Comparison of ENCODE assay signal across 8 mouse cellular contexts in genomic region chr4:126255113-126256001, GRCm38 (mm10). TPM values are rescaled to one million over a fixed set of nuclear protein-coding genes. Genes with fewer than 3 reads are reported as not detected.
DNase-seq lines count a peak whose midpoint lies in the region; ATAC-seq and TF ChIP-seq lines count a peak whose summit lies in the region.

No protein-coding gene starts in this region.

- no peaks in the 10 kb centered on the region for H3K36me3 ChIP-seq in ES-Bruce4 (ENCODE audit: control insufficient read depth, insufficient read depth, low read length, poor library complexity, severe bottlenecking)
- peaks cover 3% of the 10 kb centered on the region; the same call in 1 of the 2 replicates for H3K36me3 ChIP-seq in liver, embryonic 12.5 days

- no peak overlapping the region for H3K27ac ChIP-seq in ES-Bruce4 (ENCODE audit: insufficient read depth, low read length)
- peak overlapping the region; percentile 85 for H3K27ac ChIP-seq in liver, embryonic 12.5 days

- peak overlapping the region; percentile 91 for H3K4me3 ChIP-seq in ES-Bruce4 (ENCODE audit: low read depth, low read length)
- H3K4me3 ChIP-seq in liver, embryonic 12.5 days: peak overlapping the region; percentile 88

- ATAC-seq in liver, embryonic 12.5 days: no peak

- H3K9ac ChIP-seq in ES-Bruce4 (ENCODE audit: low read depth, poor library complexity, severe bottlenecking): peak overlapping the region; percentile 91
- H3K9ac ChIP-seq in liver, embryonic 12.5 days: peak overlapping the region; percentile 92

- peak overlapping the region; percentile 100 for H3K4me2 ChIP-seq in liver, embryonic 12.5 days

- WGBS in liver, embryonic 12.5 days (ENCODE audit: insufficient replicate concordance): 2% methylated on average over 50 of the region's 50 CpGs

- TF ChIP-seq EP300 in ES-Bruce4 (IDR thresholded peaks at IDR 0.05; ENCODE audit: insufficient read depth, low read depth, low read length): no peak

- H3K4me1 ChIP-seq in ES-Bruce4 (ENCODE audit: control insufficient read depth, insufficient read depth, low read length): peaks cover 16% of the 10 kb centered on the region
- H3K4me1 ChIP-seq in liver, embryonic 12.5 days: peaks cover 88% of the 10 kb centered on the region

- no peaks in the 10 kb centered on the region for H3K9me3 ChIP-seq in ES-Bruce4 (replicated peaks; ENCODE audit: control insufficient read depth, insufficient read depth, low read length, poor library complexity, severe bottlenecking)
- H3K9me3 ChIP-seq in liver, embryonic 12.5 days (replicated peaks): no peaks in the 10 kb centered on the region

- no peak for TF ChIP-seq CTCF in ES-Bruce4 (IDR thresholded peaks at IDR 0.05; ENCODE audit: low read depth, low read length)

- H3K27me3 ChIP-seq in ES-Bruce4 (ENCODE audit: control insufficient read depth, insufficient read depth, low read length, poor library complexity, severe bottlenecking): no peaks in the 10 kb centered on the region
- peaks cover 39% of the 10 kb centered on the region for H3K27me3 ChIP-seq in liver, embryonic 12.5 days (replicated peaks)

- DNase-seq in adrenal gland, adult (ENCODE audit: inconsistent age in 2 of 2, low spot score in 1 of 2): peak; percentile 54 to 78
- DNase-seq in adrenal gland, adult 8-10 months: no peak
- peak; percentile 69 for DNase-seq in embryo, embryonic 9.5 days (ENCODE audit: extremely low spot score)
- DNase-seq in heart, postnatal 4 days: peak; percentile 73
- peak; percentile 58 for DNase-seq in naive thymus-derived CD4-positive, alpha-beta T cell, adult 2 months (ENCODE audit: low read depth)
- DNase-seq in natural killer cell, adult 2 months (ENCODE audit: low spot score in 2 of 2): no peak

- no peak for TF ChIP-seq POLR2A in ES-Bruce4 (IDR thresholded peaks at IDR 0.05; ENCODE audit: insufficient read depth, low read length)

RNA-seq across cellular contexts. Expression of gene Map7d1, which starts 0.8 kb away (rescaled TPM):
- total RNA-seq in adrenal gland, adult 8-10 months (2022): 10 to 100 TPM; 55.4 to 81.7 (median 66.8) TPM
- polyA plus RNA-seq in ES-Bruce4 (2011; ENCODE audit: insufficient read depth, insufficient read length, low read depth, missing spikeins): 29.0 and 31.9 TPM in 2 replicates
- total RNA-seq in heart, postnatal 4 days (2021): 100 to 1,000 TPM; 182 to 197 TPM
- polyA plus RNA-seq in liver, embryonic 12.5 days (2016; fragmentation: Nextera tagmentation; extraction: Ambion mirVana): 20.9 and 23.3 TPM in 2 replicates

RNA-seq across cellular contexts. Expression of gene Trappc3, which starts 6.8 kb away (rescaled TPM):
- 100 to 1,000 TPM in 1 of 4 experiments, 10 to 100 TPM in 3; 94.1 to 101 (median 96.2) TPM for total RNA-seq in adrenal gland, adult 8-10 months (2022)
- 62.8 TPM in 2 replicates for polyA plus RNA-seq in ES-Bruce4 (2011; ENCODE audit: insufficient read depth, insufficient read length, low read depth, missing spikeins)
- 10 to 100 TPM; 50.7 to 54.3 TPM for total RNA-seq in heart, postnatal 4 days (2021)
- 43.7 and 44.0 TPM in 2 replicates for polyA plus RNA-seq in liver, embryonic 12.5 days (2016; fragmentation: Nextera tagmentation; extraction: Ambion mirVana)

RNA-seq across cellular contexts. Expression of gene Col8a2, which starts 31.2 kb away (rescaled TPM):
- 1 to 10 TPM; 3.5 to 4.6 (median 4.0) TPM for total RNA-seq in adrenal gland, adult 8-10 months (2022)
- 1.0 and 1.2 TPM in 2 replicates for polyA plus RNA-seq in ES-Bruce4 (2011; ENCODE audit: insufficient read depth, insufficient read length, low read depth, missing spikeins)
- total RNA-seq in heart, postnatal 4 days (2021): 1 to 10 TPM; 2.3 to 3.1 TPM
- polyA plus RNA-seq in liver, embryonic 12.5 days (2016; fragmentation: Nextera tagmentation; extraction: Ambion mirVana): 1.8 and 2.3 TPM in 2 replicates

RNA-seq across cellular contexts. Expression of gene Thrap3, which starts 52.8 kb away (rescaled TPM):
- 100 to 1,000 TPM; 203 to 250 (median 221) TPM for total RNA-seq in adrenal gland, adult 8-10 months (2022)
- 456 and 495 TPM in 2 replicates for polyA plus RNA-seq in ES-Bruce4 (2011; ENCODE audit: insufficient read depth, insufficient read length, low read depth, missing spikeins)
- 100 to 1,000 TPM; 226 TPM for total RNA-seq in heart, postnatal 4 days (2021)
- polyA plus RNA-seq in liver, embryonic 12.5 days (2016; fragmentation: Nextera tagmentation; extraction: Ambion mirVana): 162 and 163 TPM in 2 replicates

Comparison
In these comparisons a context has a peak if more than half of its experiments do, and no peak if none do; other contexts are left out.
1. DNase-seq: peak in adrenal gland, adult (2 of 2), embryo, embryonic 9.5 days (single experiment), heart, postnatal 4 days (single experiment) and naive thymus-derived CD4-positive, alpha-beta T cell, adult 2 months (single experiment); none in adrenal gland, adult 8-10 months (single experiment) and natural killer cell, adult 2 months (0 of 2).